Mouse (Mus musculus) bone marrow, adult 2 months (tissue): ENCODE results near the gene Rgl3.

ENCODE experiments used
- CTCF ChIP-seq: fragments of 200-500 bp; IDR thresholded peaks from 2 replicates; pipeline ENCODE4 v1.5.1; 2011; ENCODE audit warnings: low read length, control low read depth; ENCODE audit not compliant: control insufficient read depth, insufficient read depth
- POLR2A ChIP-seq: fragments of 200-500 bp; IDR thresholded peaks from 2 replicates; pipeline ENCODE4 v1.6.1; 2011; ENCODE audit warnings: low read depth, mild to moderate bottlenecking, control low read depth, low read length, borderline replicate concordance; ENCODE audit not compliant: control insufficient read depth

- no peak for TF ChIP-seq POLR2A
- no peak for TF ChIP-seq CTCF
These were observed 62.5 kb downstream of the Rgl3 start for GRCm38 (mm10) chr9:21926784-21927183.
